Mouse (Mus musculus) neural tube, embryonic 14.5 days (tissue): Measurements from ENCODE around the gene Gm17387. TPM values are rescaled to one million over a fixed set of nuclear protein-coding genes. Genes with fewer than 3 reads are reported as not detected.
"Not testable (repeated sequence)": the region's sequence is repeated elsewhere in the genome, so short reads cannot be mapped to it uniquely, and the experiment has no call there.

Source experiments
- ATAC-seq: fragments of 200-750 bp; cut with Nextera tagmentation; 2 replicates; pipeline ENCODE4 v1.8.0; 2017; ENCODE audit warnings: low read depth, mild to moderate bottlenecking, moderate TSS enrichment, moderate library complexity
- H3K27ac ChIP-seq: fragments of 300-500 bp; sonication (generic); 2 replicates; pipeline ENCODE4 v1.5.1; 2014; ENCODE audit warnings: low read depth, mild to moderate bottlenecking, control low read depth, low read length, moderate library complexity, mixed read lengths
- H3K27me3 ChIP-seq: fragments of 300-500 bp; sonication (generic); 2 replicates; pipeline ENCODE4 v1.6.1; 2014; ENCODE audit warnings: low read length; ENCODE audit not compliant: control insufficient read depth, insufficient read depth
- H3K36me3 ChIP-seq: fragments of 300-500 bp; sonication (generic); 2 replicates; pipeline ENCODE4 v1.6.1; 2014; ENCODE audit warnings: low read length, mixed read lengths; ENCODE audit not compliant: control insufficient read depth, insufficient read depth
- H3K4me1 ChIP-seq: fragments of 300-500 bp; sonication (generic); 2 replicates; pipeline ENCODE4 v1.6.1; 2014; ENCODE audit warnings: low read length; ENCODE audit not compliant: control insufficient read depth, insufficient read depth
- H3K4me2 ChIP-seq: fragments of 300-500 bp; sonication (generic); 2 replicates; pipeline ENCODE4 v1.6.1; 2014; ENCODE audit warnings: mild to moderate bottlenecking, low read depth, low read length, control low read depth
- H3K4me3 ChIP-seq: fragments of 300-500 bp; sonication (generic); 2 replicates; pipeline ENCODE4 v1.5.1; 2014; ENCODE audit warnings: low read depth, low read length, control low read depth, mixed read lengths
- H3K9ac ChIP-seq: fragments of 300-500 bp; sonication (generic); replicated peaks from 2 replicates; pipeline ENCODE4 v1.6.1; 2014; ENCODE audit warnings: low read depth, mild to moderate bottlenecking, control low read depth, low read length, mixed read lengths
- H3K9me3 ChIP-seq: fragments of 300-500 bp; sonication (generic); 2 replicates; pipeline ENCODE4 v1.6.1; 2016; ENCODE audit warnings: low read length; ENCODE audit not compliant: control insufficient read depth
- WGBS: fragments of 180-500 bp; shearing (Covaris S2); extraction: QIAGEN DNeasy Blood & Tissue Kit; methylation state at CpG from one replicate; pipeline ENCODE4 v1.1.7; 2014; 5-methylcytosine and 5-hydroxymethylcytosine counted together
- polyA plus RNA-seq: library from polyadenylated mRNA; unstranded; fragments of >200 nt; fragmentation: Nextera tagmentation; extraction: Ambion mirVana; gene quantifications from 2 replicates; pipeline ENCODE4 v1.2.1, GENCODE M21; 2014

Gm17387 gene
- polyA plus RNA-seq, 1 experiment from 2014 or later, result not detected

GRCm38 (mm10) chr7:141010593-141010992 lies 18.3 kb upstream of the Gm17387 start, which contains the start of gene Ifitm3:
Ifitm3 (minus strand) TSS chr7:141010770.
- 41% methylated on average over 10 of the region's 10 CpGs for WGBS
- peak within 1 kb of the TSS; percentile 14; the same call in 1 of the 2 replicates for H3K4me2 ChIP-seq

GRCm38 (mm10) chr7:141011238-141011770 lies 17.6 kb upstream of the Gm17387 start:
- WGBS, result 84% methylated on average over 7 of the region's 7 CpGs
- no peak overlapping the region for H3K4me3 ChIP-seq
- no peaks in the 10 kb centered on the region for H3K36me3 ChIP-seq
- no peak overlapping the region for H3K27ac ChIP-seq
- H3K9me3 ChIP-seq, result no peaks in the 10 kb centered on the region
- H3K27me3 ChIP-seq, result no peaks in the 10 kb centered on the region
- ATAC-seq, result no peak
- no peak overlapping the region for H3K9ac ChIP-seq
- H3K4me1 ChIP-seq, result no peaks in the 10 kb centered on the region
- no peak overlapping the region for H3K4me2 ChIP-seq

More at GRCm38 (mm10) chr7:141010593-141010992, 18.3 kb upstream of the Gm17387 start, which contains the start of gene Ifitm3:
- Histone ChIP-seq H3K9me3 (no peaks in the 10 kb centered on the region), H3K27me3 (no peaks in the 10 kb centered on the region), H3K4me3 (no peak within 1 kb of the TSS; the same call in 1 of the 2 replicates), H3K4me1 (no peaks in the 10 kb centered on the region), H3K27ac (no peak within 1 kb of the TSS), H3K36me3 (no peaks in the 10 kb centered on the region), H3K9ac (no peak within 1 kb of the TSS)
- ATAC-seq, result no peak

- H3K4me2 ChIP-seq, result no peak overlapping the region
- no peak overlapping the region for H3K27ac ChIP-seq
- H3K27me3 ChIP-seq, result no peaks in the 10 kb centered on the region
- ATAC-seq, result no peak
- H3K9me3 ChIP-seq, result no peaks in the 10 kb centered on the region
- no peaks in the 10 kb centered on the region for H3K4me1 ChIP-seq
- H3K9ac ChIP-seq, result no peak overlapping the region
- WGBS, result 90% methylated on average over 10 of the region's 10 CpGs
- H3K4me3 ChIP-seq, result no peak overlapping the region
- H3K36me3 ChIP-seq, result no peaks in the 10 kb centered on the region
Measured at GRCm38 (mm10) chr7:141016707-141017697, 11.9 kb upstream of the Gm17387 start.

- H3K4me1 ChIP-seq, H3K27ac ChIP-seq, H3K27me3 ChIP-seq, H3K9me3 ChIP-seq, H3K4me2 ChIP-seq, ATAC-seq, H3K9ac ChIP-seq, H3K36me3 ChIP-seq, H3K4me3 ChIP-seq: not testable (repeated sequence)
- 96% methylated on average over 1 of the region's 1 CpGs for WGBS
Measured at GRCm38 (mm10) chr7:141017824-141018223, 11.1 kb upstream of the Gm17387 start, which contains the start of gene Ifitm6. Ifitm6 (minus strand) TSS chr7:141017924.

- no peak overlapping the region for H3K27ac ChIP-seq
Measured at GRCm38 (mm10) chr7:141019028-141019427, 9.9 kb upstream of the Gm17387 start.

GRCm38 (mm10) chr7:141021489-141022449 lies 7.2 kb upstream of the Gm17387 start:
- Histone ChIP-seq H3K4me2 (no peak overlapping the region), H3K4me1 (no peaks in the 10 kb centered on the region), H3K4me3 (no peak overlapping the region), H3K27ac (no peak overlapping the region), H3K36me3 (no peaks in the 10 kb centered on the region), H3K9me3 (no peaks in the 10 kb centered on the region), H3K9ac (no peak overlapping the region), H3K27me3 (no peaks in the 10 kb centered on the region)
- no peak for ATAC-seq
- WGBS, result 87% methylated on average over 14 of the region's 14 CpGs

More at GRCm38 (mm10) chr7:141019028-141019427, 9.9 kb upstream of the Gm17387 start:
- no peaks in the 10 kb centered on the region for H3K36me3 ChIP-seq
- no peak overlapping the region for H3K4me2 ChIP-seq
- no peaks in the 10 kb centered on the region for H3K4me1 ChIP-seq
- H3K9me3 ChIP-seq, result no peaks in the 10 kb centered on the region
- no peaks in the 10 kb centered on the region for H3K27me3 ChIP-seq
- WGBS, result 91% methylated on average over 5 of the region's 5 CpGs
- no peak overlapping the region for H3K9ac ChIP-seq
- no peak for ATAC-seq
- H3K4me3 ChIP-seq, result no peak overlapping the region

- no peaks in the 10 kb centered on the region for H3K27me3 ChIP-seq
- no peaks in the 10 kb centered on the region for H3K9me3 ChIP-seq
- 20% methylated on average over 5 of the region's 6 CpGs for WGBS
- H3K4me1 ChIP-seq, result no peaks in the 10 kb centered on the region
- H3K36me3 ChIP-seq, result no peaks in the 10 kb centered on the region
- H3K4me2 ChIP-seq, result no peak overlapping the region
- no peak overlapping the region for H3K4me3 ChIP-seq
- H3K9ac ChIP-seq, result no peak overlapping the region
- peak; percentile 84 for ATAC-seq
- peak overlapping the region; percentile 71 for H3K27ac ChIP-seq
Measured at GRCm38 (mm10) chr7:141024865-141025838, 3.8 kb upstream of the Gm17387 start.
